ENCODE assay signal across 7 mouse cellular contexts in genomic region chr10:62919925-62920765, GRCm38 (mm10). TPM values are rescaled to one million over a fixed set of nuclear protein-coding genes. Genes with fewer than 3 reads are reported as not detected.
DNase-seq lines count a peak whose midpoint lies in the region; ATAC-seq lines count a peak whose summit lies in the region.

TSS of gene Slc25a16 (plus strand) at chr10:62920633.

- H3K4me1 ChIP-seq in intestine, embryonic 16.5 days (ENCODE audit: control insufficient read depth, insufficient read depth, low read length), result peaks cover 4% of the 10 kb centered on the region
- H3K4me1 ChIP-seq in midbrain, embryonic 11.5 days (ENCODE audit: control insufficient read depth, insufficient read depth, low read length), result peaks cover 5% of the 10 kb centered on the region

- WGBS in intestine, embryonic 16.5 days, result 4% methylated on average over 50 of the region's 50 CpGs
- 8% methylated on average over 49 of the region's 50 CpGs for WGBS in midbrain, embryonic 11.5 days

- H3K9ac ChIP-seq in intestine, embryonic 16.5 days (ENCODE audit: low read depth, low read length), result peak within 1 kb of the TSS; percentile 97
- peak within 1 kb of the TSS; percentile 86 for H3K9ac ChIP-seq in midbrain, embryonic 11.5 days (ENCODE audit: low read length)

- peak within 1 kb of the TSS; percentile 86 for H3K4me2 ChIP-seq in intestine, embryonic 16.5 days (ENCODE audit: low read depth, low read length)
- H3K4me2 ChIP-seq in midbrain, embryonic 11.5 days, result peak within 1 kb of the TSS; percentile 92

- ATAC-seq in intestine, embryonic 16.5 days, result peak; percentile 98
- ATAC-seq in midbrain, embryonic 11.5 days (ENCODE audit: low FRiP score), result peak; percentile 99

- H3K27me3 ChIP-seq in intestine, embryonic 16.5 days (replicated peaks; ENCODE audit: control insufficient read depth, insufficient read depth, low read length), result no peaks in the 10 kb centered on the region
- no peaks in the 10 kb centered on the region for H3K27me3 ChIP-seq in midbrain, embryonic 11.5 days (ENCODE audit: control insufficient read depth, insufficient read depth, low read length)

- intact Hi-C loops in left cerebral cortex, postnatal 36 days (cut with DNase I), result loop anchor here (2.0 to 5.0 kb wide), 2 partner anchors 58 to 127 kb away; partner anchors contain the start of gene Ccar1

- peak; percentile 87 for DNase-seq in adrenal gland, adult 8-10 months
- DNase-seq in embryo, embryonic 9.5 days (ENCODE audit: extremely low spot score), result peak; percentile 93
- DNase-seq in gastrocnemius, postnatal 4 days (ENCODE audit: low spot score in 2 of 2), result peak; percentile 90 to 91
- peak; percentile 92 to 95 for DNase-seq in left cerebral cortex, postnatal 36 days (ENCODE audit: low spot score in 2 of 2)
- peak; percentile 100 for DNase-seq in midbrain, embryonic 11.5 days (ENCODE audit: low spot score, missing footprints)
- peak; percentile 88 for DNase-seq in skeletal muscle tissue, adult 2 months (ENCODE audit: low read depth, low spot score)

- H3K36me3 ChIP-seq in intestine, embryonic 16.5 days (ENCODE audit: control insufficient read depth, insufficient read depth, low read length), result no peaks in the 10 kb centered on the region
- H3K36me3 ChIP-seq in midbrain, embryonic 11.5 days (ENCODE audit: control insufficient read depth, insufficient read depth, low read length), result no peaks in the 10 kb centered on the region

- peak within 1 kb of the TSS; percentile 98 for H3K4me3 ChIP-seq in intestine, embryonic 16.5 days (ENCODE audit: low read length)
- peak within 1 kb of the TSS; percentile 95 for H3K4me3 ChIP-seq in midbrain, embryonic 11.5 days (ENCODE audit: low read depth, low read length)

- H3K9me3 ChIP-seq in intestine, embryonic 16.5 days (ENCODE audit: control insufficient read depth, low read length), result no peaks in the 10 kb centered on the region
- no peaks in the 10 kb centered on the region for H3K9me3 ChIP-seq in midbrain, embryonic 11.5 days (ENCODE audit: control insufficient read depth, low read length)

- peak within 1 kb of the TSS; percentile 83 for H3K27ac ChIP-seq in intestine, embryonic 16.5 days (ENCODE audit: low read length)
- H3K27ac ChIP-seq in midbrain, embryonic 11.5 days (ENCODE audit: low read depth, low read length), result peak within 1 kb of the TSS; percentile 67

RNA-seq across cellular contexts. Expression of gene Slc25a16, which starts in this region (rescaled TPM):
- total RNA-seq in adrenal gland, adult 8-10 months (2022), result 10 to 100 TPM; 40.4 to 49.6 (median 42.9) TPM
- total RNA-seq in gastrocnemius, postnatal 4 days (2021), result 10 to 100 TPM; 20.6 to 23.1 TPM
- polyA plus RNA-seq in intestine, embryonic 16.5 days (2015; fragmentation: Nextera tagmentation; extraction: Ambion mirVana), result 13.2 and 13.6 TPM in 2 replicates
- total RNA-seq in left cerebral cortex, postnatal 36 days (2021), result 10 to 100 TPM; 35.4 to 45.1 TPM
- polyA plus RNA-seq in midbrain, embryonic 11.5 days (2014; fragmentation: Nextera tagmentation; extraction: Ambion mirVana), result 9.6 and 10.6 TPM in 2 replicates

Comparison
In these comparisons a context has a peak if more than half of its experiments do, and no peak if none do; other contexts are left out.
1. Peak in every context shown above with its lines: DNase-seq, ATAC-seq, H3K4me3 ChIP-seq and H3K27ac ChIP-seq.